Mouse (Mus musculus): ENCODE results near the gene Mep1a.

DNA sequence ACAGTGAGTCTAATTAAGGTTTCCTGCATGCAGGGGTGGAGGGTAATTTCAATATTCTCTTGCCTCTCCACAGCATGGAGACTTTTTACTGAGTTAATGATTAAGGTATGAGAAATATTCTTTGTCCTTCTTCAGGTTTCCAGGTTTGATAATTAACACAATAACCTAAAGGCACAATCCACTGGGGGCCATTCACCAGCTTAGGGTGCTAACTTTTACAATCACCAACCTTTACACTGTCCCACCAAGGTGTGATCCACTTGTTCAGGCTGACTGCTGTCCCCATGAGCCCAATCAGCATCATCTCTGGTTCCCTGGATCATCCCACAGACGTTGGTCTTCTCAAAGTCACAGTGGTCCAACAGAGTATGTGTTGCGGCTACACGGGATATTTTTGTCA is 16.6 kb downstream of the Mep1a start:
- TF ChIP-seq POLR2A (IDR thresholded peaks at IDR 0.05; ENCODE audit: low read depth, low read length) (no peak), CTCF (conservative IDR thresholded peaks at IDR 0.05; ENCODE audit: insufficient read depth, insufficient read length, low read depth, low read length) (no peak)
